Mouse (Mus musculus): Measurements from ENCODE around the gene Btbd2. TPM values are rescaled to one million over a fixed set of nuclear protein-coding genes. Genes with fewer than 3 reads are reported as not detected.
A peak's percentile ranks its signal among the peaks of the same experiment; 100 is the strongest.

Btbd2 gene
- polyA plus RNA-seq, 2 experiments, result 8.2 to 8.6 TPM

- H3K4me1 ChIP-seq (replicated peaks; ENCODE audit: control insufficient read depth in 2 of 2, insufficient read depth in 2 of 2, low read length in 1 of 2), result peaks cover 30 to 34% of the 10 kb centered on the region in 2 experiments
- no peak for TF ChIP-seq CTCF (IDR thresholded peaks at IDR 0.05; ENCODE audit: low read depth)
- no peak for TF ChIP-seq EP300 (IDR thresholded peaks at IDR 0.05; ENCODE audit: low read depth)
- no peak overlapping the region for H3K9ac ChIP-seq (replicated peaks)
- H3K4me2 ChIP-seq (ENCODE audit: low read depth), result 0 out of 2 replicates have a peak overlapping the region, but pooled peaks have one; percentile 18
- no peaks in the 10 kb centered on the region for H3K27me3 ChIP-seq (ENCODE audit: control insufficient read depth, insufficient read depth, low read length)
- no peaks in the 10 kb centered on the region for H3K9me3 ChIP-seq (ENCODE audit: control insufficient read depth, low read length)
- 7% methylated on average over 5 of the region's 5 CpGs for WGBS (ENCODE audit: insufficient replicate concordance)
- H3K36me3 ChIP-seq (replicated peaks; ENCODE audit: control insufficient read depth, insufficient read depth, low read depth), result peaks cover 28% of the 10 kb centered on the region
- DNase-seq (ENCODE audit: low read depth in 3 of 3, low spot score in 3 of 3), result no peak
- H3K4me3 ChIP-seq (ENCODE audit: insufficient read depth in 1 of 2, low read depth in 2 of 2, low read length in 2 of 2), result no peak overlapping the region
- ATAC-seq (ENCODE audit: insufficient read depth), result 0 out of 2 replicates have a peak, but pooled peaks have one; percentile 9
- peak overlapping the region; percentile 38 for H3K27ac ChIP-seq
Observed at GRCm38 (mm10) chr10:80663485-80664196, 6.8 kb upstream of the Btbd2 start.

GRCm38 (mm10) chr10:80661149-80661548 is 4.3 kb upstream of the Btbd2 start:
- Histone ChIP-seq H3K27ac (no peak overlapping the region), H3K9ac (replicated peaks) (no peak overlapping the region), H3K27me3 (ENCODE audit: control insufficient read depth, insufficient read depth, low read length) (no peaks in the 10 kb centered on the region), H3K36me3 (replicated peaks; ENCODE audit: control insufficient read depth, insufficient read depth, low read depth) (peaks cover 4% of the 10 kb centered on the region), H3K4me3 (ENCODE audit: insufficient read depth in 1 of 2, low read depth in 2 of 2, low read length in 2 of 2) (no peak overlapping the region), H3K4me2 (ENCODE audit: low read depth) (no peak overlapping the region), H3K4me1 (replicated peaks; ENCODE audit: control insufficient read depth in 2 of 2, insufficient read depth in 2 of 2, low read length in 1 of 2) (peaks cover 45 to 50% of the 10 kb centered on the region in 2 experiments), H3K9me3 (ENCODE audit: control insufficient read depth, low read length) (no peaks in the 10 kb centered on the region)
- WGBS (ENCODE audit: insufficient replicate concordance), result 27% methylated on average over 5 of the region's 5 CpGs
- no peak for ATAC-seq (ENCODE audit: insufficient read depth)
- TF ChIP-seq EP300 (IDR thresholded peaks at IDR 0.05; ENCODE audit: low read depth) (no peak), CTCF (IDR thresholded peaks at IDR 0.05; ENCODE audit: low read depth) (peak; percentile 92)
- no peak for DNase-seq (ENCODE audit: low read depth in 3 of 3, low spot score in 3 of 3)

- no peaks in the 10 kb centered on the region for H3K36me3 ChIP-seq (replicated peaks; ENCODE audit: control insufficient read depth, insufficient read depth, low read depth)
- peak overlapping the region; percentile 27 for H3K27ac ChIP-seq
- H3K4me2 ChIP-seq (ENCODE audit: low read depth), result peak overlapping the region; percentile 66
- 0 out of 2 replicates have a peak, but pooled peaks have one; percentile 24 for ATAC-seq (ENCODE audit: insufficient read depth)
- WGBS (ENCODE audit: insufficient replicate concordance), result 17% methylated on average over 10 of the region's 10 CpGs
- DNase-seq (ENCODE audit: low read depth in 3 of 3, low spot score in 3 of 3), result peak in 1 of 3 experiments; percentile 62
- peak overlapping the region; percentile 50 for H3K9ac ChIP-seq (replicated peaks)
- TF ChIP-seq EP300 (IDR thresholded peaks at IDR 0.05; ENCODE audit: low read depth), result no peak
- TF ChIP-seq CTCF (IDR thresholded peaks at IDR 0.05; ENCODE audit: low read depth), result peak; percentile 85
- peaks cover 32 to 42% of the 10 kb centered on the region in 2 experiments for H3K4me1 ChIP-seq (replicated peaks; ENCODE audit: control insufficient read depth in 2 of 2, insufficient read depth in 2 of 2, low read length in 1 of 2)
- H3K4me3 ChIP-seq (ENCODE audit: insufficient read depth in 1 of 2, low read depth in 2 of 2, low read length in 2 of 2), result peak overlapping the region in 1 of 2 experiments; percentile 42; a peak in 3 of 4 replicates
- H3K9me3 ChIP-seq (ENCODE audit: control insufficient read depth, low read length), result no peaks in the 10 kb centered on the region
- no peaks in the 10 kb centered on the region for H3K27me3 ChIP-seq (ENCODE audit: control insufficient read depth, insufficient read depth, low read length)
Observed at GRCm38 (mm10) chr10:80659213-80659612, 2.3 kb upstream of the Btbd2 start.

- no peaks in the 10 kb centered on the region for H3K36me3 ChIP-seq (replicated peaks; ENCODE audit: control insufficient read depth, insufficient read depth, low read depth)
- H3K4me2 ChIP-seq (ENCODE audit: low read depth), result peak overlapping the region; percentile 66
- ATAC-seq (ENCODE audit: insufficient read depth) (peak; percentile 52; the same call in 1 of the 2 replicates), DNase-seq (ENCODE audit: low read depth in 3 of 3, low spot score in 3 of 3) (no peak)
- H3K27ac ChIP-seq, result peak overlapping the region; percentile 27
- no peaks in the 10 kb centered on the region for H3K9me3 ChIP-seq (ENCODE audit: control insufficient read depth, low read length)
- H3K27me3 ChIP-seq (ENCODE audit: control insufficient read depth, insufficient read depth, low read length), result no peaks in the 10 kb centered on the region
- no peak for TF ChIP-seq EP300 (IDR thresholded peaks at IDR 0.05; ENCODE audit: low read depth)
- WGBS (ENCODE audit: insufficient replicate concordance), result 51% methylated on average over 4 of the region's 4 CpGs
- H3K4me3 ChIP-seq (ENCODE audit: insufficient read depth in 1 of 2, low read depth in 2 of 2, low read length in 2 of 2), result no peak overlapping the region; a peak in 2 of 4 replicates
- H3K9ac ChIP-seq (replicated peaks), result no peak overlapping the region
- peaks cover 28 to 38% of the 10 kb centered on the region in 2 experiments for H3K4me1 ChIP-seq (replicated peaks; ENCODE audit: control insufficient read depth in 2 of 2, insufficient read depth in 2 of 2, low read length in 1 of 2)
Observed at GRCm38 (mm10) chr10:80658841-80659202, 2.0 kb upstream of the Btbd2 start.

GRCm38 (mm10) chr10:80658194-80658840 is 1.4 kb upstream of the Btbd2 start:
- H3K4me2 ChIP-seq (ENCODE audit: low read depth), result no peak overlapping the region
- no peaks in the 10 kb centered on the region for H3K27me3 ChIP-seq (ENCODE audit: control insufficient read depth, insufficient read depth, low read length)
- H3K27ac ChIP-seq, result peak overlapping the region; percentile 48
- TF ChIP-seq EP300 (IDR thresholded peaks at IDR 0.05; ENCODE audit: low read depth) (no peak), CTCF (IDR thresholded peaks at IDR 0.05; ENCODE audit: low read depth) (no peak)
- H3K9ac ChIP-seq (replicated peaks), result no peak overlapping the region
- H3K36me3 ChIP-seq (replicated peaks; ENCODE audit: control insufficient read depth, insufficient read depth, low read depth), result no peaks in the 10 kb centered on the region
- ATAC-seq (ENCODE audit: insufficient read depth), result no peak
- H3K9me3 ChIP-seq (ENCODE audit: control insufficient read depth, low read length), result no peaks in the 10 kb centered on the region
- no peak overlapping the region for H3K4me3 ChIP-seq (ENCODE audit: insufficient read depth in 1 of 2, low read depth in 2 of 2, low read length in 2 of 2)
- H3K4me1 ChIP-seq (replicated peaks; ENCODE audit: control insufficient read depth in 2 of 2, insufficient read depth in 2 of 2, low read length in 1 of 2), result peaks cover 23 to 33% of the 10 kb centered on the region in 2 experiments
- WGBS (ENCODE audit: insufficient replicate concordance), result 82% methylated on average over 14 of the region's 14 CpGs
- DNase-seq (ENCODE audit: low read depth in 3 of 3, low spot score in 3 of 3), result no peak

All from liver, embryonic 14.5 days (tissue).